Mouse (Mus musculus): ENCODE measurements around the gene Krt222.

Krt222 gene

GRCm38 (mm10) chr11:99238468-99238867, 5.4 kb downstream of the Krt222 start:
- no peak for DNase-seq (ENCODE audit: low read depth, low spot score)

GRCm38 (mm10) chr11:99231049-99231816, 12.7 kb downstream of the Krt222 start:
- DNase-seq (ENCODE audit: low read depth, low spot score) = no peak

- DNase-seq (ENCODE audit: low read depth, low spot score) = peak; percentile 69
Observed at GRCm38 (mm10) chr11:99230261-99231048, 13.4 kb downstream of the Krt222 start, which contains the start of gene Smarce1. Gene Smarce1 (minus strand): TSS chr11:99231017.

- DNase-seq (ENCODE audit: low read depth, low spot score) = peak; percentile 39
Observed at GRCm38 (mm10) chr11:99229641-99230260, 14.1 kb downstream of the Krt222 start.

GRCm38 (mm10) chr11:99226298-99226697, 17.6 kb downstream of the Krt222 start:
- DNase-seq (ENCODE audit: low read depth, low spot score) = peak; percentile 58

- DNase-seq (ENCODE audit: low read depth, low spot score) = no peak
Observed at GRCm38 (mm10) chr11:99223310-99223709, 20.6 kb downstream of the Krt222 start.

GRCm38 (mm10) chr11:99221811-99222210, 22.1 kb downstream of the Krt222 start:
- no peak for DNase-seq (ENCODE audit: low read depth, low spot score)

GRCm38 (mm10) chr11:99217248-99217986, 26.5 kb downstream of the Krt222 start:
- DNase-seq (ENCODE audit: low read depth, low spot score) = no peak

- no peak for DNase-seq (ENCODE audit: low read depth, low spot score)
Observed at GRCm38 (mm10) chr11:99216181-99216580, 27.7 kb downstream of the Krt222 start.

- no peak for DNase-seq (ENCODE audit: low read depth, low spot score)
Observed at GRCm38 (mm10) chr11:99212693-99213092, 31.2 kb downstream of the Krt222 start.

- no peak for DNase-seq (ENCODE audit: low read depth, low spot score)
Observed at GRCm38 (mm10) chr11:99211964-99212363, 31.9 kb downstream of the Krt222 start.

- DNase-seq (ENCODE audit: low read depth, low spot score) = no peak
Observed at GRCm38 (mm10) chr11:99208105-99208669, 35.7 kb downstream of the Krt222 start.

- no peak for DNase-seq (ENCODE audit: low read depth, low spot score)
Observed at GRCm38 (mm10) chr11:99207449-99207848, 36.4 kb downstream of the Krt222 start.

- DNase-seq (ENCODE audit: low read depth, low spot score) = peak; percentile 42
Observed at GRCm38 (mm10) chr11:99206954-99207353, 36.9 kb downstream of the Krt222 start.

- peak; percentile 15 for DNase-seq (ENCODE audit: low read depth, low spot score)
Observed at GRCm38 (mm10) chr11:99189154-99189582, 54.7 kb downstream of the Krt222 start.

- no peak for DNase-seq (ENCODE audit: low read depth, low spot score)
Observed at GRCm38 (mm10) chr11:99187348-99187747, 56.5 kb downstream of the Krt222 start.

GRCm38 (mm10) chr11:99186836-99187235, 57.0 kb downstream of the Krt222 start:
- DNase-seq (ENCODE audit: low read depth, low spot score) = no peak
